Comparison of ENCODE assay signal across 10 mouse cellular contexts in the genomic region with DNA sequence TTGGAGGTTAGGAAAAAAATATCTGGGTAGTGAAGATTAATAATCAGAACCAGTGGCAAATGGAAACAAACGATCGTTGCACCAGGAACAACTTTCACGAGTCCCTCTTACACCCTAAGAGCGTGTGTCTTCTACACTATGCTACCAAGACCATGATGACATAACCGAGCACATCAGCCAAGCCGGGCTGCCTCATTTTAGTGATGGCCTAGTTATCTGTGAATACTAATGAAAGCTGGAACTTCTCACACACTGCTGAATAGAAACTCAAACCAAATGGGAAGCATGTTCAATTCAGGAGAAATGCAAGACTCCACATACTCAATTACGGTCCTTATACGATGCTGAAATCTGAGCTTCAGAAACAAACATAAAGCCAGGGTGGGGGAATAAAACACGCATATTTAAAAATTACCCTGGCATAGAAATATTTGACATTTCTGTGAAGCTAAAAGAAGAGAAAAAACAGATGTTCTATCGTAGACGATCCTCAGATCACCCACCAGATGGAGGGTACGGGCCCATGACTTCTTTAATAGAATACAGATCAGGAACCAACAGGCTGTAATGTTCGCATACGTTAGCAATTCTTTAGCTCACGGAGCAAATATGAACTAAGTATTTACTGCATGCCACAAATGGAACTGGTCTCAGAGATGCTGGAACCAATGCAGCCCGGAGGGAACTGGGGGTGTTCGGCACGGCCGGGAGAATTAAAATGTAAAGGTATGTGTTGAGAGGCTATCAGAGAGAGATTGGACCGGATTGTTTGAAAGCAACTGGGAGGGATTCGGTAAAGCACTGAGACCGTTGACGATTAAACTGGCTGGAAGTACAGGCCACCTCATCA.
DNase-seq lines count a peak whose midpoint lies in the region; ATAC-seq lines count a peak whose summit lies in the region.
"Had no signal": no experiment of that assay in that cellular context is flagged by ENCODE, and none has a peak within 500 bp of the region (broad histone marks: within the 10 kb centered on the region; RNA-seq: fewer than 3 reads in every experiment).

No protein-coding gene starts in this region.

- no peak overlapping the region for H3K9ac ChIP-seq in hindbrain, embryonic 13.5 days

- H3K4me2 ChIP-seq in hindbrain, embryonic 13.5 days = no peak overlapping the region

- H3K36me3 ChIP-seq in hindbrain, embryonic 13.5 days = no peaks in the 10 kb centered on the region

- 66% methylated on average over 23 of the region's 23 CpGs for WGBS in hindbrain, embryonic 13.5 days

- H3K27ac ChIP-seq in hindbrain, embryonic 13.5 days = peak overlapping the region; percentile 2; the same call in 1 of the 2 replicates

- no peak overlapping the region for H3K4me3 ChIP-seq in hindbrain, embryonic 13.5 days

- peak; percentile 55 for ATAC-seq in frontal cortex, adult (ENCODE audit: low TSS enrichment)
- ATAC-seq in hindbrain, embryonic 13.5 days (ENCODE audit: low FRiP score) = no peak

- no peaks in the 10 kb centered on the region for H3K27me3 ChIP-seq in hindbrain, embryonic 13.5 days

- H3K9me3 ChIP-seq in hindbrain, embryonic 13.5 days = no peaks in the 10 kb centered on the region

- DNase-seq in frontal cortex, postnatal 25 days (ENCODE audit: low spot score in 2 of 2) = no peak
- DNase-seq in lung, postnatal 36 days = peak; percentile 15
- DNase-seq in lung, postnatal 10 days = no peak
- DNase-seq in retina, embryonic 14.5 days (ENCODE audit: low spot score) = peak; percentile 35
- no peak for DNase-seq in adrenal gland, postnatal 14 days
- no peak for DNase-seq in kidney, adult 9 months
- DNase-seq: layer of hippocampus, postnatal 36 days; right cerebral cortex, postnatal 25 days had no signal

- peaks cover 36% of the 10 kb centered on the region for H3K4me1 ChIP-seq in hindbrain, embryonic 13.5 days (replicated peaks)

Comparison
In these comparisons a context has a peak if more than half of its experiments do, and no peak if none do; other contexts are left out.
1. DNase-seq: peak in lung, postnatal 36 days (single experiment) and retina, embryonic 14.5 days (single experiment); none in frontal cortex, postnatal 25 days (0 of 2), lung, postnatal 10 days (single experiment), adrenal gland, postnatal 14 days (single experiment) and kidney, adult 9 months (single experiment).